Mouse (Mus musculus): ENCODE measurements around the gene Eif2b4. TPM values are rescaled to one million over a fixed set of nuclear protein-coding genes. Genes with fewer than 3 reads are reported as not detected.
A peak's percentile ranks its signal among the peaks of the same experiment; 100 is the strongest.

The Eif2b4 gene
- polyA plus RNA-seq, 1 experiment from 2014 or later = 60.2 TPM

- Histone ChIP-seq H3K27ac (ENCODE audit: low read length) (peak overlapping the region; percentile 84), H3K4me1 (ENCODE audit: control insufficient read depth, insufficient read depth, low read length) (peaks cover 12% of the 10 kb centered on the region; the same call in 1 of the 2 replicates), H3K4me2 (replicated peaks; ENCODE audit: low read depth, low read length) (peak overlapping the region; percentile 59), H3K27me3 (ENCODE audit: control insufficient read depth, insufficient read depth, low read length) (no peaks in the 10 kb centered on the region), H3K9ac (replicated peaks; ENCODE audit: low read depth, low read length) (0 out of 2 replicates have a peak overlapping the region, but pooled peaks have one; percentile 6), H3K4me3 (ENCODE audit: low read depth, low read length) (peak overlapping the region; percentile 94), H3K36me3 (ENCODE audit: control insufficient read depth, insufficient read depth, low read length) (peaks cover 59% of the 10 kb centered on the region), H3K9me3 (ENCODE audit: control insufficient read depth, low read depth, low read length) (peaks cover 5% of the 10 kb centered on the region)
- WGBS = 89% methylated on average over 7 of the region's 7 CpGs
- no peak for ATAC-seq (ENCODE audit: insufficient number of reproducible peaks, insufficient read depth, low FRiP score, low read depth)
Observed at GRCm38 (mm10) chr5:31202933-31203332, 9.7 kb upstream of the Eif2b4 start.

GRCm38 (mm10) chr5:31201742-31202590 lies 8.7 kb upstream of the Eif2b4 start, which contains the start of gene Zfp513:
Gene Zfp513, minus strand, starts transcription at chr5:31202303.
- Histone ChIP-seq H3K27ac (ENCODE audit: low read length) (peak within 1 kb of the TSS; percentile 84), H3K9ac (replicated peaks; ENCODE audit: low read depth, low read length) (peak within 1 kb of the TSS; percentile 84), H3K4me1 (ENCODE audit: control insufficient read depth, insufficient read depth, low read length) (peaks cover 12% of the 10 kb centered on the region; the same call in 1 of the 2 replicates), H3K9me3 (ENCODE audit: control insufficient read depth, low read depth, low read length) (peaks cover 5% of the 10 kb centered on the region), H3K4me2 (replicated peaks; ENCODE audit: low read depth, low read length) (peak within 1 kb of the TSS; percentile 72), H3K36me3 (ENCODE audit: control insufficient read depth, insufficient read depth, low read length) (peaks cover 61% of the 10 kb centered on the region), H3K27me3 (ENCODE audit: control insufficient read depth, insufficient read depth, low read length) (no peaks in the 10 kb centered on the region), H3K4me3 (ENCODE audit: low read depth, low read length) (peak within 1 kb of the TSS; percentile 94)
- ATAC-seq (ENCODE audit: insufficient number of reproducible peaks, insufficient read depth, low FRiP score, low read depth) = peak; percentile 97
- 1% methylated on average over 53 of the region's 53 CpGs for WGBS

- peak overlapping the region; percentile 84 for H3K9ac ChIP-seq (replicated peaks; ENCODE audit: low read depth, low read length)
- H3K4me1 ChIP-seq (ENCODE audit: control insufficient read depth, insufficient read depth, low read length) = peaks cover 12% of the 10 kb centered on the region; the same call in 1 of the 2 replicates
- H3K4me3 ChIP-seq (ENCODE audit: low read depth, low read length) = peak overlapping the region; percentile 94
- peak overlapping the region; percentile 72 for H3K4me2 ChIP-seq (replicated peaks; ENCODE audit: low read depth, low read length)
- H3K27me3 ChIP-seq (ENCODE audit: control insufficient read depth, insufficient read depth, low read length) = no peaks in the 10 kb centered on the region
- peaks cover 5% of the 10 kb centered on the region for H3K9me3 ChIP-seq (ENCODE audit: control insufficient read depth, low read depth, low read length)
- H3K27ac ChIP-seq (ENCODE audit: low read length) = peak overlapping the region; percentile 61
- 15% methylated on average over 13 of the region's 13 CpGs for WGBS
- no peak for ATAC-seq (ENCODE audit: insufficient number of reproducible peaks, insufficient read depth, low FRiP score, low read depth)
- H3K36me3 ChIP-seq (ENCODE audit: control insufficient read depth, insufficient read depth, low read length) = peaks cover 64% of the 10 kb centered on the region
Observed at GRCm38 (mm10) chr5:31201042-31201741, 8.0 kb upstream of the Eif2b4 start.

GRCm38 (mm10) chr5:31200327-31200768 lies 7.1 kb upstream of the Eif2b4 start:
- WGBS = 90% methylated on average over 27 of the region's 27 CpGs
- peak overlapping the region; percentile 72; the same call in 1 of the 2 replicates for H3K4me2 ChIP-seq (replicated peaks; ENCODE audit: low read depth, low read length)
- ATAC-seq (ENCODE audit: insufficient number of reproducible peaks, insufficient read depth, low FRiP score, low read depth) = no peak

GRCm38 (mm10) chr5:31199893-31200292 lies 6.7 kb upstream of the Eif2b4 start:
- no peak for ATAC-seq (ENCODE audit: insufficient number of reproducible peaks, insufficient read depth, low FRiP score, low read depth)

More at GRCm38 (mm10) chr5:31200327-31200768, 7.1 kb upstream of the Eif2b4 start:
- H3K9me3 ChIP-seq (ENCODE audit: control insufficient read depth, low read depth, low read length) = peaks cover 5% of the 10 kb centered on the region
- no peak overlapping the region for H3K27ac ChIP-seq (ENCODE audit: low read length)
- H3K4me3 ChIP-seq (ENCODE audit: low read depth, low read length) = no peak overlapping the region; the same call in 1 of the 2 replicates
- H3K36me3 ChIP-seq (ENCODE audit: control insufficient read depth, insufficient read depth, low read length) = peaks cover 68% of the 10 kb centered on the region
- no peak overlapping the region for H3K9ac ChIP-seq (replicated peaks; ENCODE audit: low read depth, low read length)
- peaks cover 12% of the 10 kb centered on the region; the same call in 1 of the 2 replicates for H3K4me1 ChIP-seq (ENCODE audit: control insufficient read depth, insufficient read depth, low read length)
- H3K27me3 ChIP-seq (ENCODE audit: control insufficient read depth, insufficient read depth, low read length) = no peaks in the 10 kb centered on the region

GRCm38 (mm10) chr5:31199321-31199892 lies 6.2 kb upstream of the Eif2b4 start:
- WGBS = 90% methylated on average over 19 of the region's 19 CpGs
- ATAC-seq (ENCODE audit: insufficient number of reproducible peaks, insufficient read depth, low FRiP score, low read depth) = no peak
- Histone ChIP-seq H3K36me3 (ENCODE audit: control insufficient read depth, insufficient read depth, low read length) (peaks cover 71% of the 10 kb centered on the region), H3K4me2 (replicated peaks; ENCODE audit: low read depth, low read length) (no peak overlapping the region), H3K9ac (replicated peaks; ENCODE audit: low read depth, low read length) (no peak overlapping the region), H3K4me3 (ENCODE audit: low read depth, low read length) (no peak overlapping the region), H3K9me3 (ENCODE audit: control insufficient read depth, low read depth, low read length) (peaks cover 5% of the 10 kb centered on the region), H3K27ac (ENCODE audit: low read length) (no peak overlapping the region), H3K27me3 (ENCODE audit: control insufficient read depth, insufficient read depth, low read length) (no peaks in the 10 kb centered on the region), H3K4me1 (ENCODE audit: control insufficient read depth, insufficient read depth, low read length) (peaks cover 13% of the 10 kb centered on the region; the same call in 1 of the 2 replicates)

More at GRCm38 (mm10) chr5:31199893-31200292, 6.7 kb upstream of the Eif2b4 start:
- Histone ChIP-seq H3K4me3 (ENCODE audit: low read depth, low read length) (no peak overlapping the region), H3K36me3 (ENCODE audit: control insufficient read depth, insufficient read depth, low read length) (peaks cover 72% of the 10 kb centered on the region), H3K9me3 (ENCODE audit: control insufficient read depth, low read depth, low read length) (peaks cover 5% of the 10 kb centered on the region), H3K27ac (ENCODE audit: low read length) (no peak overlapping the region), H3K27me3 (ENCODE audit: control insufficient read depth, insufficient read depth, low read length) (no peaks in the 10 kb centered on the region), H3K4me2 (replicated peaks; ENCODE audit: low read depth, low read length) (no peak overlapping the region), H3K4me1 (ENCODE audit: control insufficient read depth, insufficient read depth, low read length) (peaks cover 12% of the 10 kb centered on the region; the same call in 1 of the 2 replicates), H3K9ac (replicated peaks; ENCODE audit: low read depth, low read length) (no peak overlapping the region)
- 81% methylated on average over 9 of the region's 9 CpGs for WGBS

GRCm38 (mm10) chr5:31198616-31199320 lies 5.5 kb upstream of the Eif2b4 start:
- no peak overlapping the region for H3K27ac ChIP-seq (ENCODE audit: low read length)
- no peak for ATAC-seq (ENCODE audit: insufficient number of reproducible peaks, insufficient read depth, low FRiP score, low read depth)
- no peak overlapping the region for H3K9ac ChIP-seq (replicated peaks; ENCODE audit: low read depth, low read length)
- 81% methylated on average over 5 of the region's 5 CpGs for WGBS
- no peak overlapping the region for H3K4me2 ChIP-seq (replicated peaks; ENCODE audit: low read depth, low read length)
- H3K9me3 ChIP-seq (ENCODE audit: control insufficient read depth, low read depth, low read length) = peaks cover 5% of the 10 kb centered on the region
- H3K27me3 ChIP-seq (ENCODE audit: control insufficient read depth, insufficient read depth, low read length) = no peaks in the 10 kb centered on the region
- peaks cover 69% of the 10 kb centered on the region for H3K36me3 ChIP-seq (ENCODE audit: control insufficient read depth, insufficient read depth, low read length)
- no peak overlapping the region for H3K4me3 ChIP-seq (ENCODE audit: low read depth, low read length)
- H3K4me1 ChIP-seq (ENCODE audit: control insufficient read depth, insufficient read depth, low read length) = peaks cover 18% of the 10 kb centered on the region; the same call in 1 of the 2 replicates
